Mouse (Mus musculus) heart, embryonic 14.5 days (tissue): ENCODE data around the gene Ndufs4. TPM values are rescaled to one million over a fixed set of nuclear protein-coding genes. Genes with fewer than 3 reads are reported as not detected.
A peak's percentile ranks its signal among the peaks of the same experiment; 100 is the strongest.

Source experiments
- ATAC-seq: fragments of 200-750 bp; cut with Nextera tagmentation; 2 replicates; pipeline ENCODE4 v1.8.0; 2017; ENCODE audit warnings: low read depth, moderate TSS enrichment; ENCODE audit not compliant: insufficient number of reproducible peaks, insufficient read depth, low FRiP score
- H3K27ac ChIP-seq, 2 experiments: fragments of 200-500 bp in 1 of 2; fragments of 300-500 bp in 1 of 2; sonication (generic) in 1 of 2; replicated peaks in 1 of 2; 2 replicates each; pipeline ENCODE4 v1.5.1; 2012 to 2014; ENCODE audit warnings: low read depth in 2 of 2, low read length in 2 of 2, control low read depth in 1 of 2, mild to moderate bottlenecking in 1 of 2, mixed read lengths in 1 of 2; ENCODE audit not compliant: control insufficient read depth in 1 of 2, insufficient read depth in 1 of 2
- H3K27me3 ChIP-seq: fragments of 300-500 bp; sonication (generic); 2 replicates; pipeline ENCODE4 v1.6.1; 2014; ENCODE audit warnings: mild to moderate bottlenecking, low read length, control low read depth; ENCODE audit not compliant: control insufficient read depth, insufficient read depth
- H3K36me3 ChIP-seq: fragments of 300-500 bp; sonication (generic); 2 replicates; pipeline ENCODE4 v1.6.1; 2014; ENCODE audit warnings: mild to moderate bottlenecking, control low read depth, low read length, mixed read lengths; ENCODE audit not compliant: control insufficient read depth, insufficient read depth
- H3K4me1 ChIP-seq, 2 experiments: fragments of 200-500 bp in 1 of 2; fragments of 300-500 bp in 1 of 2; sonication (generic) in 1 of 2; 2 replicates each; pipeline ENCODE4 v1.6.1; 2012 to 2014; ENCODE audit warnings: low read length in 2 of 2, control low read depth in 1 of 2, mixed read lengths in 1 of 2; ENCODE audit not compliant: control insufficient read depth in 2 of 2, insufficient read depth in 2 of 2
- H3K4me2 ChIP-seq: fragments of 300-500 bp; sonication (generic); 2 replicates; pipeline ENCODE4 v1.6.1; 2014; ENCODE audit warnings: mild to moderate bottlenecking, low read length
- H3K4me3 ChIP-seq, 2 experiments: fragments of 200-500 bp in 1 of 2; fragments of 300-500 bp in 1 of 2; sonication (generic) in 1 of 2; 2 replicates each; pipeline ENCODE4 v1.5.1; 2012 to 2014; ENCODE audit warnings: low read length in 2 of 2, mild to moderate bottlenecking in 2 of 2, control low read depth in 1 of 2, low read depth in 1 of 2, moderate library complexity in 1 of 2; ENCODE audit not compliant: control insufficient read depth in 1 of 2, insufficient read depth in 1 of 2
- H3K9ac ChIP-seq: fragments of 300-500 bp; sonication (generic); 2 replicates; pipeline ENCODE4 v1.6.1; 2014; ENCODE audit warnings: mild to moderate bottlenecking, low read length
- H3K9me3 ChIP-seq: fragments of 300-500 bp; sonication (generic); 2 replicates; pipeline ENCODE4 v1.6.1; 2016; ENCODE audit warnings: low read length, control low read depth; ENCODE audit not compliant: control insufficient read depth
- WGBS: fragments of 180-500 bp; shearing (Covaris S2); extraction: QIAGEN DNeasy Blood & Tissue Kit; methylation state at CpG from one replicate; pipeline ENCODE4 v1.1.7; 2014; 5-methylcytosine and 5-hydroxymethylcytosine counted together
- polyA plus RNA-seq: library from polyadenylated mRNA; unstranded; fragments of >200 nt; fragmentation: Nextera tagmentation; extraction: Ambion mirVana; gene quantifications from 2 replicates; pipeline ENCODE4 v1.2.1, GENCODE M21; 2014

The Ndufs4 gene
- polyA plus RNA-seq, 1 experiment from 2014 or later = 507 TPM

DNA sequence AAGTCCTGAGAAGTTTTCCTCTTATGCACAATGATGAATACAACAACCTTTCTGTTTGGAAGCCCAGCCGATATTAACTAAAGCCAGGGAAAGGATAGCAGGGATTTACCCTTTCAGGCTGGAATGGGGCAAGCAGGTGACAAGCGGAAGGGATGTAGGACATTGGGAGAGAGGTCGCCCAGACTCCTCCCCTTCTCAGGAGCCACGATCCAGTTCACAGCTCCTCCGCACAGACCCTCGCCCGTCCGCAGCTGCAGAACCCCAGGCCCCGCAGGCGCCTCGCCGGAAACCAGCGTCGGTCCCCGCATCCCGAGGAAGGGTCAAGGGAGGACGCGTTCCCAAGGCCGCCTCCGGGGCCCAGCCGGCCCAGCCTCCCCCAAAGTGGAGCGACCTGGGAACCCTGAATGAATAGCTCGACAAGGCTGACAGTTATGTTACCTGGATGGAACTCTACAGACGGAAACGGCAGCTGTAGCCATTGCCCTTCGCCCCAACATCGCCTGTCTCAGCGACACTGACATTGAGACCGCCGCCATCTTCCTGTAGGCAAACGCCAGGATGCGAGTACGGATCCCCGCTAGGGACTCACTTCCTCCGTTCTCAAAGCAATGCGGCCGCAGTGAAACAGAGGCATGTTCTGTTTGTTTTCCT lies 412 bp downstream of the Ndufs4 start:
- under 1% methylated on average over 36 of the region's 37 CpGs for WGBS

DNA sequence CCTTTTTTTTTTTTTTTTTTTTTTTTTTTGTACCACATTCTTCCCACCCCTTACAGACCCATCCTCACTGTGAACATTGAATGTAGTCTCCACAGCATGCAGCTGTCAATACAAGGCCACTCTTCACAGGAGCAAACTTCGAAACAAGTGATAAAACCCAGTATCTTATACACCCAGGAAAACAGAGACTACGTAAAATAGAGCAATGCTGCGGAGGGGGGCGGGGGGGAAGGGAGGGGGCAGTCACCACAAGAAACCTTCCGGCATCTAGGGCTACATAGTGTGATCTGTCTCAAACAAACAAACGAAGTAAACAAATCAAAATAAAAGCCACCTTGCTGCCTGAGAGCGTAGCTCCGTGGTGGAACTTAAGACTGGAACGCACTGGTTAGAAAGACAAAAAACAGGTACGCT lies 977 bp downstream of the Ndufs4 start:
- WGBS = 4% methylated on average over 10 of the region's 10 CpGs
- H3K9me3 ChIP-seq = no peaks in the 10 kb centered on the region
- peak overlapping the region; percentile 95 for H3K9ac ChIP-seq
- peak overlapping the region in 1 of 2 experiments; percentile 84; a peak in 3 of 4 replicates for H3K27ac ChIP-seq
- no peak for ATAC-seq
- H3K4me1 ChIP-seq = peaks cover 0 to 10% of the 10 kb centered on the region in 2 experiments; a peak in 1 of 4 replicates
- no peaks in the 10 kb centered on the region for H3K27me3 ChIP-seq
- peaks cover 12% of the 10 kb centered on the region for H3K36me3 ChIP-seq
- H3K4me3 ChIP-seq = peak overlapping the region; percentile 83 to 97
- peak overlapping the region; percentile 82 for H3K4me2 ChIP-seq

More for the DNA sequence above, 412 bp downstream of the Ndufs4 start:
- Histone ChIP-seq H3K4me3 (peak overlapping the region; percentile 83 to 97), H3K27me3 (no peaks in the 10 kb centered on the region), H3K9me3 (no peaks in the 10 kb centered on the region), H3K36me3 (peaks cover 7% of the 10 kb centered on the region; the same call in 1 of the 2 replicates), H3K9ac (peak overlapping the region; percentile 95), H3K4me2 (peak overlapping the region; percentile 82), H3K27ac (peak overlapping the region; percentile 78 to 84), H3K4me1 (peaks cover 0 to 10% of the 10 kb centered on the region in 2 experiments; a peak in 1 of 4 replicates)
- ATAC-seq = peak; percentile 78; the same call in 1 of the 2 replicates

- Histone ChIP-seq H3K4me1 (peaks cover 0 to 2% of the 10 kb centered on the region in 2 experiments; a peak in 2 of 4 replicates), H3K36me3 (peaks cover 13% of the 10 kb centered on the region), H3K9ac (no peak overlapping the region), H3K4me3 (no peak overlapping the region), H3K9me3 (peaks cover 9% of the 10 kb centered on the region), H3K4me2 (no peak overlapping the region), H3K27ac (no peak overlapping the region), H3K27me3 (no peaks in the 10 kb centered on the region)
- 94% methylated on average over 4 of the region's 4 CpGs for WGBS
- no peak for ATAC-seq
Measured at GRCm38 (mm10) chr13:114376511-114376910, 11.5 kb downstream of the Ndufs4 start.

GRCm38 (mm10) chr13:114362086-114362485 lies 26.0 kb downstream of the Ndufs4 start:
- no peaks in the 10 kb centered on the region for H3K27me3 ChIP-seq
- H3K4me2 ChIP-seq = no peak overlapping the region
- H3K4me3 ChIP-seq = no peak overlapping the region
- peaks cover 0 to 3% of the 10 kb centered on the region in 2 experiments; a peak in 1 of 4 replicates for H3K4me1 ChIP-seq
- 69% methylated on average over 3 of the region's 3 CpGs for WGBS
- H3K36me3 ChIP-seq = no peaks in the 10 kb centered on the region
- no peak overlapping the region for H3K9ac ChIP-seq
- no peak for ATAC-seq
- no peaks in the 10 kb centered on the region for H3K9me3 ChIP-seq
- no peak overlapping the region for H3K27ac ChIP-seq

DNA sequence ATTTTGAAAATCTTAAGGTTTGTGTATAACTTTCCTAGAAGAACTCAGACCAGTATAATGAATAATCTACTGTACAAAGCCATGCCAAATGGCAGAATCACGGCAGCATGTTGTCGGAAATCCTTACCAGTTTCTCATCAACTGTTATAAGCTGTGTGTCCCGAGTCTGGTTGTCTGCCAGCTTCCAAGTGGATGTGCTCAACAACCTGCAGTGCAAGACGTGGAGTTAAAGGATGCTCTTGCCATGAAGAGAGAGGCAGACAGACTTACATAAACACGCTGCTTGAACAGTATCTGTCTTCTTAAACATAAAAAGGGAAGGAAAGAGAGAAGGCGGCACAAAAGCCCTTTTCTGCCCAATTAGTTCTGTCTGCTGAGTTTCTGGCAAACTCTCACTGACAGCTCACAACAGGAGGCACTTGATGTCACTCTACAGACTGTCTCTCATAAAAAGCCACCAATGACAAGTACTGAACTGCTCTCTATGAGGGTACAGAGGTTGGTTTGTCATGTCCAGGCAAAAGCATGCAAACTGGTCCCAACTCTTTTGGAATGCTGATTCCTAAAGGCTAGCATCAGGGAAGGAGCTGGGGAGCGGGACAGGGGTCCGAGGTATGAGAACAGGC lies 36.6 kb downstream of the Ndufs4 start:
- WGBS = 74% methylated on average over 8 of the region's 8 CpGs

DNA sequence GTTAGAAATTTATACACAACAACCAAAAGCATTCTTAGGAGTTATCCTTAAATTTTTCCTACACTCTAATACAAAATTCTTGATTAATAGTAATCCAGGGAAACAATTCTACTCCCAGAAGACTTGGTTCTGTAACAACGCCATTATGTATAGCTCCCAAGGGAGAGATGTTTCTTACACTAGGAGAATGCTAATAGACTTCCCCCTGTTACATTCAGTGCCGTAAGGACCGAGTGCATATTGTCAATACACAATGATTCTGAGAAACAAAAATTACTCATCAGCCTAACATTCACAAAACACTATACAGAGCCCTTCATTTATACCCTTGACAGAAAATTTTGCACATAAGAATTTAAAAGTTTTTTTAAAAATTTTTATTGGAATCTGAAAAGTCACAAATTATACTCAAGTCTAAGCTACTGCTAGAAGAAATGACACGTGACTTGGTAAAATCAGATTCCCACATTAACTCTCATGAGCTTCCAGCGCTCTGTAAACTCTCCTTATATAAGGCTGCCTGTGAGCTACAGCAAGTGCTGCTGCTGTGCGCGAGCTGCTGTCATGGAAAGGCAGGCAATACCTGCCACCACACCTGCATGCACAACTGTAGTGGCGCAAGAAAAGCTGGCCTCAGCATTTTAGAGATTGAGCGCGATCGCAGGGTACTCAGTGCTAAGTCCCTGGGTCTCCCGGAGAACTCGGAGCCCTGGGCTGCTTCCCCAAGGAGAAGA lies 42.9 kb downstream of the Ndufs4 start:
- peaks cover 9 to 15% of the 10 kb centered on the region in 2 experiments for H3K4me1 ChIP-seq
- 82% methylated on average over 13 of the region's 13 CpGs for WGBS
- H3K9me3 ChIP-seq = no peaks in the 10 kb centered on the region
- no peak overlapping the region for H3K4me2 ChIP-seq
- H3K36me3 ChIP-seq = 0 out of 2 replicates have a peak, but pooled peaks cover 6% of the 10 kb centered on the region
- no peak overlapping the region for H3K9ac ChIP-seq
- no peak overlapping the region for H3K4me3 ChIP-seq
- H3K27ac ChIP-seq = no peak overlapping the region
- ATAC-seq = no peak
- no peaks in the 10 kb centered on the region for H3K27me3 ChIP-seq

More for the DNA sequence above, 36.6 kb downstream of the Ndufs4 start:
- no peak for ATAC-seq
- H3K36me3 ChIP-seq = 0 out of 2 replicates have a peak, but pooled peaks cover 9% of the 10 kb centered on the region
- no peak overlapping the region for H3K27ac ChIP-seq
- no peak overlapping the region for H3K4me2 ChIP-seq
- no peaks in the 10 kb centered on the region for H3K9me3 ChIP-seq
- no peaks in the 10 kb centered on the region for H3K27me3 ChIP-seq
- H3K4me1 ChIP-seq = peaks cover 0 to under 1% of the 10 kb centered on the region in 2 experiments; a peak in 1 of 4 replicates
- H3K4me3 ChIP-seq = no peak overlapping the region
- no peak overlapping the region for H3K9ac ChIP-seq

GRCm38 (mm10) chr13:114344220-114344973 lies 43.7 kb downstream of the Ndufs4 start:
- Histone ChIP-seq H3K4me2 (peak overlapping the region; percentile 32; the same call in 1 of the 2 replicates), H3K9ac (no peak overlapping the region)
- WGBS = 43% methylated on average over 3 of the region's 3 CpGs

More at GRCm38 (mm10) chr13:114344220-114344973, 43.7 kb downstream of the Ndufs4 start:
- ATAC-seq = no peak
- H3K27ac ChIP-seq = no peak overlapping the region
- H3K27me3 ChIP-seq = no peaks in the 10 kb centered on the region
- no peak overlapping the region for H3K4me3 ChIP-seq
- H3K4me1 ChIP-seq = peaks cover 9 to 15% of the 10 kb centered on the region in 2 experiments
- H3K9me3 ChIP-seq = no peaks in the 10 kb centered on the region
- 0 out of 2 replicates have a peak, but pooled peaks cover 3% of the 10 kb centered on the region for H3K36me3 ChIP-seq
